In genomic region chr3:37712501-37712900, GRCm38 (mm10) we compare ENCODE assay signal across 8 mouse cellular contexts. TPM values are rescaled to one million over a fixed set of nuclear protein-coding genes. Genes with fewer than 3 reads are reported as not detected.
DNase-seq lines count a peak whose midpoint lies in the region; ATAC-seq lines count a peak whose summit lies in the region.

No protein-coding gene starts in this region.

- no peak overlapping the region for H3K27ac ChIP-seq in heart, embryonic 11.5 days (ENCODE audit: low read depth, low read length)
- no peak overlapping the region for H3K27ac ChIP-seq in heart, embryonic 16.5 days (ENCODE audit: low read length)
- H3K27ac ChIP-seq in lung, embryonic 16.5 days (ENCODE audit: low read length), result peak overlapping the region; percentile 33
- no peak overlapping the region for H3K27ac ChIP-seq in midbrain, embryonic 15.5 days
- H3K27ac ChIP-seq in forebrain, embryonic 12.5 days, result no peak overlapping the region

- H3K9me3 ChIP-seq in heart, embryonic 11.5 days (replicated peaks; ENCODE audit: control insufficient read depth, low read length), result no peaks in the 10 kb centered on the region
- peaks cover 4% of the 10 kb centered on the region; the same call in 1 of the 2 replicates for H3K9me3 ChIP-seq in heart, embryonic 16.5 days (replicated peaks; ENCODE audit: control insufficient read depth, low read length)
- H3K9me3 ChIP-seq in lung, embryonic 16.5 days (ENCODE audit: control insufficient read depth, low read length), result no peaks in the 10 kb centered on the region
- no peaks in the 10 kb centered on the region for H3K9me3 ChIP-seq in midbrain, embryonic 15.5 days
- H3K9me3 ChIP-seq in forebrain, embryonic 12.5 days, result 0 out of 2 replicates have a peak, but pooled peaks cover 4% of the 10 kb centered on the region

- H3K27me3 ChIP-seq in heart, embryonic 11.5 days (ENCODE audit: control insufficient read depth, insufficient read depth, low read length), result peaks cover 3% of the 10 kb centered on the region; the same call in 1 of the 2 replicates
- H3K27me3 ChIP-seq in heart, embryonic 16.5 days (ENCODE audit: control insufficient read depth, insufficient read depth, low read length), result no peaks in the 10 kb centered on the region
- H3K27me3 ChIP-seq in lung, embryonic 16.5 days (ENCODE audit: control insufficient read depth, insufficient read depth, low read depth, low read length), result no peaks in the 10 kb centered on the region
- H3K27me3 ChIP-seq in midbrain, embryonic 15.5 days (replicated peaks), result no peaks in the 10 kb centered on the region
- no peaks in the 10 kb centered on the region for H3K27me3 ChIP-seq in forebrain, embryonic 12.5 days

- H3K36me3 ChIP-seq in heart, embryonic 11.5 days (ENCODE audit: control insufficient read depth, insufficient read depth, low read length), result no peaks in the 10 kb centered on the region
- no peaks in the 10 kb centered on the region for H3K36me3 ChIP-seq in heart, embryonic 16.5 days (ENCODE audit: control insufficient read depth, insufficient read depth)
- no peaks in the 10 kb centered on the region for H3K36me3 ChIP-seq in lung, embryonic 16.5 days (ENCODE audit: control insufficient read depth, insufficient read depth, low read length)
- no peaks in the 10 kb centered on the region for H3K36me3 ChIP-seq in midbrain, embryonic 15.5 days (replicated peaks)
- H3K36me3 ChIP-seq in forebrain, embryonic 12.5 days (replicated peaks), result no peaks in the 10 kb centered on the region

- no peak overlapping the region for H3K4me2 ChIP-seq in heart, embryonic 11.5 days
- H3K4me2 ChIP-seq in heart, embryonic 16.5 days (ENCODE audit: low read depth, low read length), result no peak overlapping the region
- no peak overlapping the region for H3K4me2 ChIP-seq in lung, embryonic 16.5 days (ENCODE audit: low read depth, low read length)
- no peak overlapping the region for H3K4me2 ChIP-seq in midbrain, embryonic 15.5 days
- no peak overlapping the region for H3K4me2 ChIP-seq in forebrain, embryonic 12.5 days

- WGBS in heart, embryonic 11.5 days (ENCODE audit: insufficient replicate concordance), result 31% methylated on average over 9 of the region's 9 CpGs
- 18% methylated on average over 9 of the region's 9 CpGs for WGBS in heart, embryonic 16.5 days
- WGBS in lung, embryonic 16.5 days, result 24% methylated on average over 9 of the region's 9 CpGs
- 65% methylated on average over 9 of the region's 9 CpGs for WGBS in midbrain, embryonic 15.5 days
- WGBS in forebrain, embryonic 12.5 days, result 77% methylated on average over 9 of the region's 9 CpGs

- peak; percentile 76 to 77 for DNase-seq in heart, adult 18-20 months
- peak; percentile 68 to 75 for DNase-seq in cerebellum, adult 18-20 months
- no peak for DNase-seq in c-Kit-positive CD71-positive TER-119-positive erythroid progenitor cells, embryonic 14.5 days (ENCODE audit: low spot score)

- H3K4me3 ChIP-seq in heart, embryonic 11.5 days (ENCODE audit: low read depth, low read length), result no peak overlapping the region
- H3K4me3 ChIP-seq in heart, embryonic 16.5 days (ENCODE audit: low read length), result no peak overlapping the region
- H3K4me3 ChIP-seq in lung, embryonic 16.5 days (ENCODE audit: low read length), result no peak overlapping the region
- no peak overlapping the region for H3K4me3 ChIP-seq in midbrain, embryonic 15.5 days
- H3K4me3 ChIP-seq in forebrain, embryonic 12.5 days (replicated peaks), result no peak overlapping the region

- no peak overlapping the region for H3K9ac ChIP-seq in heart, embryonic 11.5 days (ENCODE audit: low read depth, low read length)
- H3K9ac ChIP-seq in heart, embryonic 16.5 days (ENCODE audit: low read length), result no peak overlapping the region
- H3K9ac ChIP-seq in lung, embryonic 16.5 days (ENCODE audit: low read length), result no peak overlapping the region
- H3K9ac ChIP-seq in midbrain, embryonic 15.5 days, result no peak overlapping the region
- H3K9ac ChIP-seq in forebrain, embryonic 12.5 days, result no peak overlapping the region

- H3K4me1 ChIP-seq in heart, embryonic 11.5 days (ENCODE audit: control insufficient read depth, insufficient read depth, low read length), result no peaks in the 10 kb centered on the region
- H3K4me1 ChIP-seq in heart, embryonic 16.5 days (ENCODE audit: control insufficient read depth, insufficient read depth, low read length), result peaks cover 9% of the 10 kb centered on the region
- peaks cover 8% of the 10 kb centered on the region; the same call in 1 of the 2 replicates for H3K4me1 ChIP-seq in lung, embryonic 16.5 days (replicated peaks; ENCODE audit: control insufficient read depth, insufficient read depth, low read length)
- H3K4me1 ChIP-seq in midbrain, embryonic 15.5 days, result no peaks in the 10 kb centered on the region
- peaks cover 6% of the 10 kb centered on the region; the same call in 1 of the 2 replicates for H3K4me1 ChIP-seq in forebrain, embryonic 12.5 days

- no peak for ATAC-seq in heart, embryonic 11.5 days (replicated peaks; ENCODE audit: insufficient number of reproducible peaks, low FRiP score, low TSS enrichment)
- ATAC-seq in heart, embryonic 16.5 days (replicated peaks; ENCODE audit: extremely low read depth, insufficient read depth, low FRiP score), result peak; percentile 60
- ATAC-seq in lung, embryonic 16.5 days (ENCODE audit: low read depth), result peak; percentile 59
- ATAC-seq in midbrain, embryonic 15.5 days (replicated peaks), result no peak
- no peak for ATAC-seq in forebrain, embryonic 12.5 days (ENCODE audit: low FRiP score)

RNA-seq across cellular contexts. Expression of gene Gm5148, which starts 11.8 kb away (rescaled TPM):
- total RNA-seq in heart, adult 18-20 months (2021), result not detected
- polyA plus RNA-seq in heart, embryonic 11.5 days (2014; fragmentation: Nextera tagmentation; extraction: Ambion mirVana), result 1.4 and 3.7 TPM in 2 replicates
- polyA plus RNA-seq in heart, embryonic 16.5 days (2015; fragmentation: Nextera tagmentation; extraction: Ambion mirVana), result 3.1 and 4.0 TPM in 2 replicates
- polyA plus RNA-seq in lung, embryonic 16.5 days (2015; fragmentation: Nextera tagmentation; extraction: Ambion mirVana), result 6.0 and 8.0 TPM in 2 replicates
- 12.4 and 15.4 TPM in 2 replicates for polyA plus RNA-seq in midbrain, embryonic 15.5 days (2015; fragmentation: Nextera tagmentation; extraction: Ambion mirVana)
- polyA plus RNA-seq in forebrain, embryonic 12.5 days (2016; fragmentation: Nextera tagmentation; extraction: Ambion mirVana), result 3.7 and 4.3 TPM in 2 replicates

Comparison
In these comparisons a context has a peak if more than half of its experiments do, and no peak if none do; other contexts are left out.
1. ATAC-seq: peak in heart, embryonic 16.5 days (single experiment) and lung, embryonic 16.5 days (single experiment); none in heart, embryonic 11.5 days (single experiment), midbrain, embryonic 15.5 days (single experiment) and forebrain, embryonic 12.5 days (single experiment).